Mouse (Mus musculus) stomach, postnatal 0 days (tissue): ENCODE data around the gene Gata5.

Source experiments
- CTCF ChIP-seq: IDR thresholded peaks from 2 replicates; pipeline ENCODE4 v1.5.1; 2016; ENCODE audit warnings: antibody characterized with exemption, low read depth, mild to moderate bottlenecking, moderate library complexity
- EP300 ChIP-seq: optimal IDR thresholded peaks from 2 replicates; pipeline ENCODE3; 2016; ENCODE audit warnings: antibody characterized with exemption

GRCm38 (mm10) chr2:180322674-180323355 lies 11.7 kb downstream of the Gata5 start:
- TF ChIP-seq CTCF = no peak
- TF ChIP-seq EP300 = no peak
